Mouse (Mus musculus) layer of hippocampus, adult 11-12 months (tissue): ENCODE measurements around the gene Grm6.

ENCODE experiments used
- DNase-seq: peaks from one replicate; pipeline ENCODE4 v3.0.0; 2022; ENCODE audit warnings: low spot score

Gene Grm6

DNA sequence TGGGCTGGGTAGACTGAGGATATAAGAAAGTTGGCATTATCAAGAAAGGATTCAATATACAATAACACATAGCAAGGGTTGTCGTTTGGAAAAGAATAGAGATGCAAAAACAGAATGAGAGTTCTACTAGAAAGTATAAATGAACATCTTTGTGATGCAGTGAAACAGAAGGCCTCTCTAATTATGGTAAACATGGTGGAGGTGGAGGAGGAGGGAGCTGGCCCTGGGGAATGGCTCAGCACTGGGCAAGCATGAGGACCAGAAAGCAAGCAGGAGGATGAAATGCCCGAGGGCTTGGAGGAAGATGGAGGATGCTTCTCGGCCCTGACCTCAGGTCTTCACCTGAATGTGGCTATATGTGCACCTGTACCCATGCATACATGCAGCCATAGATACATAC is 64.0 kb downstream of the Grm6 start:
- DNase-seq, result no peak
